ENCODE assay signal across 30 mouse cellular contexts in the genomic region with DNA sequence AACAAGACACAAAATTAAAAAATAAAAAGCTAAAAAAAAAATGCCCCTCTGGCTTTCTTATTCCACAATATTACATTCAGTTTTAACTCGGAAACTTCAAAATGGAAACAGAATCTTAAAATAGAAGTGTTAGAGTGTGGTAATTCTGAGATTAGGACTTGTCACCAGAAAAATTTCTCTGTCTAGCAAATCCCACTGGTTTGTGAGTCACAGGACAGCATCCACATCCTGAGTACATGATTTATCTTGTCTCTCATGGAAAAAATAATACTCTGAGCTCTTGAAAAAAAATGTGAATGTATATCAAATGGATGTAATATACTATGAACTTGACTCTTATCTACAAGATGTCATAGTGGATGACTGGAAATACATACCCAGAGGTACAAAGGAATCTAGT.
"Had no signal": no experiment of that assay in that cellular context is flagged by ENCODE, and none has a peak within 500 bp of the region (broad histone marks: within the 10 kb centered on the region; RNA-seq: fewer than 3 reads in every experiment).

No protein-coding gene starts in this region.

- DNase-seq: left cerebral cortex, postnatal 4 days; liver; liver, embryonic 13.5 days; liver, postnatal 0 days; lung, adult 18-20 months; lung, adult 2 months; lung, embryonic 14.5 days; lung, postnatal 10 days; lung, postnatal 14 days; lung, postnatal 36 days; lung, postnatal 4 days; midbrain, embryonic 14.5 days had no signal

- H3K9ac ChIP-seq: limb, embryonic 12.5 days; limb, embryonic 13.5 days; limb, embryonic 15.5 days; liver, embryonic 12.5 days; liver, embryonic 13.5 days; liver, embryonic 14.5 days; liver, embryonic 15.5 days; liver, postnatal 0 days; lung, embryonic 14.5 days; lung, embryonic 15.5 days; midbrain, embryonic 12.5 days; midbrain, embryonic 13.5 days; midbrain, embryonic 15.5 days had no signal

- H3K4me3 ChIP-seq: left cerebral cortex, adult 2 months; limb, embryonic 10.5 days; limb, embryonic 12.5 days; limb, embryonic 13.5 days; limb, embryonic 15.5 days; liver, embryonic 12.5 days; liver, embryonic 13.5 days; liver, embryonic 15.5 days; lung, embryonic 15.5 days; megakaryocyte, embryonic 14.5 days; midbrain, embryonic 12.5 days; midbrain, embryonic 13.5 days; midbrain, embryonic 15.5 days; myocyte had no signal

- H3K4me2 ChIP-seq: limb, embryonic 12.5 days; limb, embryonic 13.5 days; limb, embryonic 15.5 days; liver, embryonic 11.5 days; liver, embryonic 12.5 days; liver, embryonic 13.5 days; liver, embryonic 15.5 days; lung, embryonic 14.5 days; lung, embryonic 15.5 days; midbrain, embryonic 12.5 days; midbrain, embryonic 13.5 days; midbrain, embryonic 15.5 days had no signal

- H3K36me3 ChIP-seq: limb, embryonic 10.5 days; limb, embryonic 12.5 days; limb, embryonic 13.5 days; limb, embryonic 15.5 days; liver, embryonic 12.5 days; liver, embryonic 13.5 days; liver, embryonic 15.5 days; lung, embryonic 15.5 days; midbrain, embryonic 12.5 days; midbrain, embryonic 13.5 days; midbrain, embryonic 15.5 days had no signal

- H3K9me3 ChIP-seq: limb, embryonic 10.5 days; limb, embryonic 12.5 days; limb, embryonic 13.5 days; limb, embryonic 15.5 days; liver, embryonic 12.5 days; liver, embryonic 13.5 days; liver, embryonic 15.5 days; lung, embryonic 15.5 days; megakaryocyte, embryonic 14.5 days; midbrain, embryonic 12.5 days; midbrain, embryonic 13.5 days; midbrain, embryonic 15.5 days had no signal

- H3K27me3 ChIP-seq: limb, embryonic 12.5 days; limb, embryonic 13.5 days; limb, embryonic 15.5 days; liver, embryonic 12.5 days; liver, embryonic 13.5 days; liver, embryonic 15.5 days; lung, embryonic 15.5 days; megakaryocyte, embryonic 14.5 days; midbrain, embryonic 12.5 days; midbrain, embryonic 15.5 days had no signal

- H3K4me1 ChIP-seq: limb, embryonic 10.5 days; limb, embryonic 12.5 days; limb, embryonic 13.5 days; limb, embryonic 15.5 days; liver, embryonic 12.5 days; liver, embryonic 13.5 days; liver, embryonic 15.5 days; lung, embryonic 15.5 days; megakaryocyte, embryonic 14.5 days; midbrain, embryonic 12.5 days had no signal

- H3K27ac ChIP-seq: left cerebral cortex, adult 2 months; limb, embryonic 10.5 days; limb, embryonic 12.5 days; limb, embryonic 13.5 days; limb, embryonic 15.5 days; liver, embryonic 12.5 days; liver, embryonic 13.5 days; liver, embryonic 14.5 days; liver, embryonic 15.5 days; lung, embryonic 15.5 days; macrophage; midbrain, embryonic 12.5 days; midbrain, embryonic 13.5 days; midbrain, embryonic 15.5 days had no signal

- ATAC-seq: liver, embryonic 12.5 days; liver, postnatal 0 days; lung, postnatal 0 days; midbrain, embryonic 13.5 days; midbrain, embryonic 15.5 days; midbrain, embryonic 16.5 days had no signal
